In the genomic region with DNA sequence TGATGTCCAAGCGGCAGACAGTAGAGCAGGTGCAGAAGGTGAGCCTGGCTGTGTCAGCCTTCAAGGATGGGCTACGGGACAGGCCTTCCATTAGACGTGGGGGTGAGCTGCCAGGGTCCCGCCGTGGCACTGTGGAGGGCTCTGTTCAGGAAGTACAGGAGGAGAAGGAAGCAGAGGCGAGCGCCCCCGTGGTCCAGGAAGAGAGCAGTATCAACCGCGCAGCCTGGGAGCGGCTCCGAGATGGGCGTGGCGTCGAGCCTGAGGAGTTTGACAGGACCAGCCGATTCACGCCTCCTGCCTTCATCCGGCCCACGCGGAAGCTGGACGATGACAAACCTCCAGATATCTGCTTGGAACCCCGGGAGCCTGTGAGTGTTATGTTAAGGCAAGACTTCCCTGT, we compare ENCODE assay signal across 8 mouse cellular contexts. TPM values are rescaled to one million over a fixed set of nuclear protein-coding genes. Genes with fewer than 3 reads are reported as not detected.
DNase-seq lines count a peak whose midpoint lies in the region; ATAC-seq and TF ChIP-seq lines count a peak whose summit lies in the region.

No protein-coding gene starts in this region.

- H3K4me1 ChIP-seq in MEL (ENCODE audit: control insufficient read depth in 1 of 2, insufficient read depth in 2 of 2, low read length in 2 of 2), result peaks cover 2 to 10% of the 10 kb centered on the region in 2 experiments; a peak in 1 of 4 replicates
- H3K4me1 ChIP-seq in hindbrain, embryonic 13.5 days (replicated peaks), result peaks cover 8% of the 10 kb centered on the region
- peaks cover 7% of the 10 kb centered on the region for H3K4me1 ChIP-seq in limb, embryonic 10.5 days
- peaks cover 8% of the 10 kb centered on the region for H3K4me1 ChIP-seq in stomach, embryonic 15.5 days

- peak overlapping the region; percentile 41 for H3K4me2 ChIP-seq in hindbrain, embryonic 13.5 days
- H3K4me2 ChIP-seq in stomach, embryonic 15.5 days, result peak overlapping the region; percentile 49

- H3K9me3 ChIP-seq in MEL (replicated peaks; ENCODE audit: insufficient read depth, low read length), result no peaks in the 10 kb centered on the region
- H3K9me3 ChIP-seq in hindbrain, embryonic 13.5 days, result no peaks in the 10 kb centered on the region
- no peaks in the 10 kb centered on the region for H3K9me3 ChIP-seq in limb, embryonic 10.5 days (replicated peaks)
- no peaks in the 10 kb centered on the region for H3K9me3 ChIP-seq in stomach, embryonic 15.5 days

- 0 out of 4 replicates have a peak, but pooled peaks cover 0 to 2% of the 10 kb centered on the region in 2 experiments for H3K36me3 ChIP-seq in MEL (ENCODE audit: control insufficient read depth in 1 of 2, insufficient read depth in 2 of 2, low read length in 2 of 2)
- H3K36me3 ChIP-seq in hindbrain, embryonic 13.5 days, result peaks cover 16% of the 10 kb centered on the region
- no peaks in the 10 kb centered on the region for H3K36me3 ChIP-seq in limb, embryonic 10.5 days
- H3K36me3 ChIP-seq in stomach, embryonic 15.5 days, result no peaks in the 10 kb centered on the region

- H3K9ac ChIP-seq in MEL (ENCODE audit: control insufficient read depth, low read depth, low read length, poor library complexity, severe bottlenecking), result peak overlapping the region; percentile 29
- peak overlapping the region; percentile 59; the same call in 1 of the 2 replicates for H3K9ac ChIP-seq in hindbrain, embryonic 13.5 days
- no peak overlapping the region for H3K9ac ChIP-seq in stomach, embryonic 15.5 days

- 13% methylated on average over 22 of the region's 22 CpGs for WGBS in hindbrain, embryonic 13.5 days
- WGBS in limb, embryonic 10.5 days, result 10% methylated on average over 22 of the region's 22 CpGs
- WGBS in stomach, embryonic 15.5 days, result 7% methylated on average over 22 of the region's 22 CpGs

- H3K79me2 ChIP-seq in MEL (ENCODE audit: control insufficient read depth, insufficient read depth, low read length, poor library complexity), result no peaks in the 10 kb centered on the region

- peak; percentile 86 for DNase-seq in MEL (ENCODE audit: low read depth, low spot score)
- DNase-seq in brain, adult 2 months (ENCODE audit: low read depth, low spot score), result peak; percentile 73
- peak; percentile 43 to 54 for DNase-seq in gastrocnemius, adult 8-10 months (ENCODE audit: low spot score in 2 of 2)
- DNase-seq in limb, embryonic 10.5 days (ENCODE audit: low spot score), result peak; percentile 55
- DNase-seq in layer of hippocampus, adult 9-10 months (ENCODE audit: low spot score), result no peak

- H3K27ac ChIP-seq in MEL (ENCODE audit: control insufficient read depth, low read depth, low read length), result no peak overlapping the region
- H3K27ac ChIP-seq in hindbrain, embryonic 13.5 days, result no peak overlapping the region
- no peak overlapping the region for H3K27ac ChIP-seq in limb, embryonic 10.5 days
- H3K27ac ChIP-seq in stomach, embryonic 15.5 days, result no peak overlapping the region

- TF ChIP-seq CTCF in MEL (IDR thresholded peaks at IDR 0.05 in 2 of 3, conservative IDR thresholded peaks at IDR 0.05 in 1 of 3; ENCODE audit: control insufficient read depth in 1 of 3, insufficient read depth in 1 of 3, low read depth in 2 of 3, low read length in 3 of 3, poor library complexity in 1 of 3, severe bottlenecking in 1 of 3), result peak in 2 of 3 experiments; percentile 42 to 56; a peak in 4 of 6 replicates

- TF ChIP-seq POLR2A in MEL (IDR thresholded peaks at IDR 0.05; ENCODE audit: control insufficient read depth in 1 of 2, insufficient read depth in 1 of 2, low read depth in 1 of 2, low read length in 2 of 2, poor library complexity in 1 of 2), result 0 out of 4 replicates have a peak, but pooled peaks of 1 of the 2 experiments have one; percentile 24

- ATAC-seq in hindbrain, embryonic 13.5 days (ENCODE audit: low FRiP score), result peak; percentile 46; the same call in 1 of the 2 replicates
- peak; percentile 96 for ATAC-seq in megakaryocyte progenitor cell, adult 5-6 weeks (replicated peaks; ENCODE audit: poor library complexity)
- peak; percentile 71 for ATAC-seq in stomach, embryonic 15.5 days (ENCODE audit: insufficient read depth, low FRiP score, low read depth)

- H3K27me3 ChIP-seq in MEL (ENCODE audit: control insufficient read depth in 1 of 2, insufficient read depth in 2 of 2, low read length in 2 of 2), result no peaks in the 10 kb centered on the region
- H3K27me3 ChIP-seq in hindbrain, embryonic 13.5 days, result peaks cover 42% of the 10 kb centered on the region
- H3K27me3 ChIP-seq in limb, embryonic 10.5 days (ENCODE audit: low read depth, poor library complexity, severe bottlenecking), result peaks cover 61% of the 10 kb centered on the region
- H3K27me3 ChIP-seq in stomach, embryonic 15.5 days (replicated peaks), result 0 out of 2 replicates have a peak, but pooled peaks cover 7% of the 10 kb centered on the region

- no peak; the same call in 1 of the 2 replicates for TF ChIP-seq RAD21 in MEL (IDR thresholded peaks at IDR 0.05; ENCODE audit: low read depth, low read length)

- TF ChIP-seq EP300 in MEL (IDR thresholded peaks at IDR 0.05; ENCODE audit: low read depth in 1 of 2, low read length in 2 of 2), result no peak

- peak overlapping the region; percentile 39 to 55 for H3K4me3 ChIP-seq in MEL (ENCODE audit: control insufficient read depth in 1 of 2, insufficient read depth in 1 of 2, low read depth in 2 of 2, low read length in 2 of 2)
- H3K4me3 ChIP-seq in hindbrain, embryonic 13.5 days, result peak overlapping the region; percentile 5
- peak overlapping the region; percentile 26 for H3K4me3 ChIP-seq in limb, embryonic 10.5 days
- peak overlapping the region; percentile 15 for H3K4me3 ChIP-seq in stomach, embryonic 15.5 days (replicated peaks)

TF ChIP-seq in MEL, 35 proteins besides CTCF, POLR2A, EP300 and RAD21 (continues in another document):
- TF ChIP-seq CHD2 (IDR thresholded peaks at IDR 0.05; ENCODE audit: low read length) (no peak), USF2 (IDR thresholded peaks at IDR 0.05; ENCODE audit: borderline replicate concordance in 1 of 2, insufficient read depth in 1 of 2, low read depth in 1 of 2, low read length in 2 of 2) (no peak), MEF2A (IDR thresholded peaks at IDR 0.05; ENCODE audit: extremely low read depth, insufficient replicate concordance, low read depth, low read length, poor library complexity, severe bottlenecking) (no peak), USF1 (IDR thresholded peaks at IDR 0.05; ENCODE audit: low read depth, low read length) (no peak), HCFC1 (IDR thresholded peaks at IDR 0.05; ENCODE audit: low read depth, low read length) (peak; percentile 53; the same call in 1 of the 2 replicates), KAT2A (conservative IDR thresholded peaks at IDR 0.05; ENCODE audit: low read depth, low read length) (no peak), SIN3A (IDR thresholded peaks at IDR 0.05; ENCODE audit: low read length) (0 out of 2 replicates have a peak, but pooled peaks have one; percentile 37), MAZ (IDR thresholded peaks at IDR 0.05; ENCODE audit: low read depth, low read length) (no peak), POLR2AphosphoS2 (IDR thresholded peaks at IDR 0.05; ENCODE audit: low read length) (no peak)

RNA-seq across cellular contexts. Expression of a gene that starts 16.0 kb away (rescaled TPM):
- total RNA-seq in MEL (2012; rRNA removed), result 0.73 and 1.0 TPM in 2 replicates
- polyA plus RNA-seq in MEL (2012; ENCODE audit: insufficient read depth in 1 of 2, insufficient read length in 2 of 2, low read depth in 1 of 2, low replicate concordance in 2 of 2, missing spikeins in 1 of 2), result 1 to 10 TPM in 1 of 2 experiments, not detected in 1; 1.8 TPM
- total RNA-seq in gastrocnemius, adult 8-10 months (2022), result 100 to 1,000 TPM; 203 to 225 (median 211) TPM
- 51.0 and 51.2 TPM in 2 replicates for polyA plus RNA-seq in hindbrain, embryonic 13.5 days (2015; fragmentation: Nextera tagmentation; extraction: Ambion mirVana)
- 7.0 and 8.8 TPM in 2 replicates for polyA plus RNA-seq in limb, embryonic 10.5 days (2016; fragmentation: Nextera tagmentation; extraction: Ambion mirVana)
- 2.2 and 4.5 TPM in 2 replicates for total RNA-seq in megakaryocyte progenitor cell, adult 5-6 weeks (2015)
- total RNA-seq in megakaryocyte progenitor cell, adult 5-6 weeks (2017), result 0.98 and 1.1 TPM in 2 replicates
- polyA plus RNA-seq in stomach, embryonic 15.5 days (2015; fragmentation: Nextera tagmentation; extraction: Ambion mirVana), result 7.6 and 9.2 TPM in 2 replicates

RNA-seq across cellular contexts. Expression of a gene that starts 17.2 kb away (rescaled TPM):
- total RNA-seq in MEL (2012; rRNA removed), result 0.07 and 0.31 TPM in 2 replicates
- polyA plus RNA-seq in MEL (2012; ENCODE audit: insufficient read depth in 1 of 2, insufficient read length in 2 of 2, low read depth in 1 of 2, low replicate concordance in 2 of 2, missing spikeins in 1 of 2), result under 1 TPM in 1 of 2 experiments, not detected in 1; 0.92 TPM
- total RNA-seq in gastrocnemius, adult 8-10 months (2022), result under 1 TPM; 0.27 to 0.67 (median 0.50) TPM
- polyA plus RNA-seq in hindbrain, embryonic 13.5 days (2015; fragmentation: Nextera tagmentation; extraction: Ambion mirVana), result 21.7 and 23.0 TPM in 2 replicates
- 0.16 TPM in 1 of 2 replicates, not detected in the other for polyA plus RNA-seq in limb, embryonic 10.5 days (2016; fragmentation: Nextera tagmentation; extraction: Ambion mirVana)
- total RNA-seq in megakaryocyte progenitor cell, adult 5-6 weeks (2015), result 0.30 and 0.46 TPM in 2 replicates
- total RNA-seq in megakaryocyte progenitor cell, adult 5-6 weeks (2017), result 0.03 and 0.79 TPM in 2 replicates
- polyA plus RNA-seq in stomach, embryonic 15.5 days (2015; fragmentation: Nextera tagmentation; extraction: Ambion mirVana), result 1.1 and 2.1 TPM in 2 replicates

RNA-seq across cellular contexts. Expression of a gene that starts 35.8 kb away (rescaled TPM):
- 0.54 and 0.65 TPM in 2 replicates for total RNA-seq in MEL (2012; rRNA removed)
- polyA plus RNA-seq in MEL (2012; ENCODE audit: insufficient read depth in 1 of 2, insufficient read length in 2 of 2, low read depth in 1 of 2, low replicate concordance in 2 of 2, missing spikeins in 1 of 2), result under 1 TPM in 1 of 2 experiments, not detected in 1; 0.39 TPM
- total RNA-seq in gastrocnemius, adult 8-10 months (2022), result not detected
- 0.63 and 0.70 TPM in 2 replicates for polyA plus RNA-seq in hindbrain, embryonic 13.5 days (2015; fragmentation: Nextera tagmentation; extraction: Ambion mirVana)
- polyA plus RNA-seq in limb, embryonic 10.5 days (2016; fragmentation: Nextera tagmentation; extraction: Ambion mirVana), result 0.51 and 0.87 TPM in 2 replicates
- total RNA-seq in megakaryocyte progenitor cell, adult 5-6 weeks (2015), result not detected in 2 replicates
- total RNA-seq in megakaryocyte progenitor cell, adult 5-6 weeks (2017), result 0.37 and 0.41 TPM in 2 replicates
- 0.43 and 1.7 TPM in 2 replicates for polyA plus RNA-seq in stomach, embryonic 15.5 days (2015; fragmentation: Nextera tagmentation; extraction: Ambion mirVana)

RNA-seq across cellular contexts. Expression of a gene that starts 59.6 kb away (rescaled TPM):
- total RNA-seq in MEL (2012; rRNA removed), result not detected in 2 replicates
- not detected for polyA plus RNA-seq in MEL (2012; ENCODE audit: insufficient read depth in 1 of 2, insufficient read length in 2 of 2, low read depth in 1 of 2, low replicate concordance in 2 of 2, missing spikeins in 1 of 2)
- total RNA-seq in gastrocnemius, adult 8-10 months (2022), result under 1 TPM; 0.53 to 0.75 (median 0.56) TPM
- polyA plus RNA-seq in hindbrain, embryonic 13.5 days (2015; fragmentation: Nextera tagmentation; extraction: Ambion mirVana), result 1.7 and 2.3 TPM in 2 replicates
- polyA plus RNA-seq in limb, embryonic 10.5 days (2016; fragmentation: Nextera tagmentation; extraction: Ambion mirVana), result 0.10 TPM in 1 of 2 replicates, not detected in the other
- total RNA-seq in megakaryocyte progenitor cell, adult 5-6 weeks (2015), result not detected in 2 replicates
- total RNA-seq in megakaryocyte progenitor cell, adult 5-6 weeks (2017), result not detected in 2 replicates
- polyA plus RNA-seq in stomach, embryonic 15.5 days (2015; fragmentation: Nextera tagmentation; extraction: Ambion mirVana), result 0.24 and 0.42 TPM in 2 replicates

Comparison
In these comparisons a context has a peak if more than half of its experiments do, and no peak if none do; other contexts are left out.
1. ATAC-seq: peak in every context shown above with its lines; median percentile 96 in megakaryocyte progenitor cell, adult 5-6 weeks; 71 in stomach, embryonic 15.5 days; 46 in hindbrain, embryonic 13.5 days.